In the genomic region with DNA sequence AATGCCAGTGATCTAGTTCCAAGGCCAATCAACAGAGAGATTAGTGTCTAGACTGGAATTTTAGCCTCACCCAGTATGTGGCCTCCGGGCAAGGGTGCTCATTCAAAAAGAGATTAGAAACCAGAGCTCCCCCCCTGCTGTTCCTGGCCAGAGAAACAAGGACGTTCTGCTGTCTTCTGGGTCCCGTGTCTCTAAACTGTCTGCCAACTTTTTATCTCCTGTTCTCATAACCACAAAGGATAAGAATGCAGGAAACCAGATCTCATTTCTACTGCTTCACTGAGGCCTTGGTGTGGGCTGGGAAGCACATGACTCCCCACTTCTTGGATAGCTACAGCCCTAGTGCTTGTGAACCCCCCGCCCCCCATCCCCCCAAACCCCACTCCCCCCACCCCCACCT, we compare ENCODE assay signal across 12 mouse cellular contexts.
DNase-seq lines count a peak whose midpoint lies in the region; ATAC-seq and TF ChIP-seq lines count a peak whose summit lies in the region.
"Had no signal": no experiment of that assay in that cellular context is flagged by ENCODE, and none has a peak within 500 bp of the region (broad histone marks: within the 10 kb centered on the region; RNA-seq: fewer than 3 reads in every experiment).

No protein-coding gene starts in this region.

- peak; percentile 90 for ATAC-seq in common myeloid progenitor, adult 5-6 weeks (replicated peaks; ENCODE audit: low read depth, poor library complexity, severe bottlenecking)
- ATAC-seq in erythroblast, adult 5-6 weeks (replicated peaks; ENCODE audit: low FRiP score, poor library complexity, severe bottlenecking): no peak
- ATAC-seq: hindbrain, embryonic 16.5 days had no signal

- peak overlapping the region; percentile 70 for H3K4me2 ChIP-seq in myocyte (ENCODE audit: low read depth)

- no peaks in the 10 kb centered on the region for H3K36me3 ChIP-seq in myocyte (ENCODE audit: control insufficient read depth, insufficient read depth)

- H3K79me2 ChIP-seq in myocyte (ENCODE audit: control insufficient read depth, insufficient read depth): no peaks in the 10 kb centered on the region

- no peak overlapping the region for H3ac ChIP-seq in myocyte (ENCODE audit: control insufficient read depth, insufficient read length)

- H3K27me3 ChIP-seq in myocyte (ENCODE audit: control insufficient read depth, insufficient read depth, insufficient read length): no peaks in the 10 kb centered on the region

- intact Hi-C loops in heart, postnatal 25 days (cut with DNase I): no loop called here

- TF ChIP-seq POLR2A in myocyte (IDR thresholded peaks at IDR 0.05; ENCODE audit: insufficient read length, low read depth): no peak

- peak; percentile 89 for DNase-seq in heart, adult 11 months
- no peak for DNase-seq in heart, postnatal 25 days (ENCODE audit: low spot score)
- peak; percentile 55 for DNase-seq in ovary, postnatal 36 days (ENCODE audit: low spot score)
- no peak for DNase-seq in ovary, postnatal 10 days (ENCODE audit: low spot score)
- DNase-seq in lung, adult 18-20 months: no peak
- DNase-seq: layer of hippocampus, adult 9-11 months; left cerebral cortex, postnatal 4 days had no signal

- no peak overlapping the region for H3K4me3 ChIP-seq in myocyte
- H3K4me3 ChIP-seq: erythroblast, embryonic 14.5 days had no signal

TF ChIP-seq in myocyte, 11 proteins besides CTCF, POLR2A, EP300 and RAD21:
- no peak for TF ChIP-seq SRF (IDR thresholded peaks at IDR 0.05; ENCODE audit: control insufficient read depth, insufficient read length, low read depth)
- TF ChIP-seq MYOG (IDR thresholded peaks at IDR 0.05; ENCODE audit: control insufficient read depth in 1 of 3, insufficient read depth in 1 of 3, insufficient read length in 2 of 3, low read depth in 2 of 3): no peak
- no peak for TF ChIP-seq POLR2AphosphoS2 (IDR thresholded peaks at IDR 0.05; ENCODE audit: insufficient read length, low read depth)
- no peak for TF ChIP-seq MAX (IDR thresholded peaks at IDR 0.05; ENCODE audit: low read depth)
- TF ChIP-seq REST (IDR thresholded peaks at IDR 0.05; ENCODE audit: insufficient read depth, insufficient read length): no peak

Comparison
In these comparisons a context has a peak if more than half of its experiments do, and no peak if none do; other contexts are left out.
1. DNase-seq: peak in heart, adult 11 months (single experiment) and ovary, postnatal 36 days (single experiment); none in heart, postnatal 25 days (single experiment), ovary, postnatal 10 days (single experiment) and lung, adult 18-20 months (0 of 2).